Mouse (Mus musculus): ENCODE data around the gene Jmjd7. TPM values are rescaled to one million over a fixed set of nuclear protein-coding genes. Genes with fewer than 3 reads are reported as not detected.

The Jmjd7 gene
- 16.2 and 17.4 TPM in 2 replicates for polyA plus RNA-seq (2015; fragmentation: Nextera tagmentation; extraction: Ambion mirVana)

DNA sequence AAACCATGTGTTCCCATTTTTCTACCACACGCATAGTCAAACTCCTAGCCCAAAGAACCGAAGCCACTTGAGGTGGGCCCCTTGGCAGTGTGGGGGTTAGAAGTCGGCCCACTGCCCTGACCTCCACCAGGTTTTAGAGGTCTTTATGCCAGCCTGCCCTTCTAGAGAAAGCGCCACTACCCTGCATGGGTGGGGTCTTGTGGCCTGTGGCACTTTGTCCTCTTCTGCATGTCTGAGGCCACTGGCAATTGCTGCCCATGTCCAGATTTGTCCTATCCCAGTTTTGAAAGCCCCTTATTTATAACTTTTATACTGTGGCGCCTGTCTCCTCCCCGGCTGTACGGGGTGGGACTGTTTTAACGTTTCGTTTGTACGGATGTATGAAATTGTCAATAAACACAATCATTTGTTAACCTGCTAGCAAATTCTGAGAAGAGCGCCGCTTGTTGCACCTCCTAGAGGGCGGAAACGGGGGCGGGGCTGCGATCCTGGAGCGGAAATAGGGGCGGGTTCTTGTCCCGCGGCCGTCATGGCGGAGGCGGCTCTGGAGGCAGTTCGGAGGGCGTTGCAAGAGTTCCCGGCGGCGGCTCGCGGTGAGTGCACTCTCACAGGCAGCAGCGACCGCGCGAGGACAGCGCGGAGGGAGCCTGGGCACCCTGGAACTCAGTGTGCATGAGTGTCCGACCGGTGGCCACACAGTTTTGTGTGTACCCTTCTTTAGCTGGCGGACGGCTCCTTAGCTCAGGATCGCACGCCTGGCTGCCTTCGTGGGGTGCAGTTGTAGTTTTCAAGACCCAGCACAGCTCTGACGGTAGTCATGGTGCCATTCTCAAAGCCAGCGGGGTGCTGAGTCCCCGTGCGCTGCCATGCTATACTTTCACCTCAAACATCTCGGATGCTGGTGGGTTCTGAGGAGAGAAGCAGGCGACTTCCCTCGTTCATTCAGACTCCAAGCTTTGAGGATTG is at the start of gene Jmjd7, which contains the start of gene Gm28042:
Gene Jmjd7, plus strand, starts transcription at position 500 of the 966 bp plus-strand sequence.
Gene Gm28042, plus strand, starts transcription at position 510 of the 966 bp plus-strand sequence.
- H3K9ac ChIP-seq (replicated peaks; ENCODE audit: low read depth, low read length): peak within 1 kb of the TSS; percentile 95
- H3K36me3 ChIP-seq (ENCODE audit: control insufficient read depth, insufficient read depth): peaks cover 6% of the 10 kb centered on the region; the same call in 1 of the 2 replicates
- H3K27ac ChIP-seq (ENCODE audit: low read length): peak within 1 kb of the TSS; percentile 88
- H3K4me3 ChIP-seq (replicated peaks; ENCODE audit: low read length): peak within 1 kb of the TSS; percentile 84
- peak within 1 kb of the TSS; percentile 84 for H3K4me2 ChIP-seq (ENCODE audit: low read length)
- no peaks in the 10 kb centered on the region for H3K9me3 ChIP-seq (ENCODE audit: control insufficient read depth, low read length)
- no peaks in the 10 kb centered on the region for H3K27me3 ChIP-seq (replicated peaks; ENCODE audit: control insufficient read depth, insufficient read depth, low read length)
- 5% methylated on average over 50 of the region's 50 CpGs for WGBS
- ATAC-seq: peak; percentile 94
- H3K4me1 ChIP-seq (replicated peaks; ENCODE audit: control insufficient read depth, insufficient read depth, low read length): peaks cover 13% of the 10 kb centered on the region

DNA sequence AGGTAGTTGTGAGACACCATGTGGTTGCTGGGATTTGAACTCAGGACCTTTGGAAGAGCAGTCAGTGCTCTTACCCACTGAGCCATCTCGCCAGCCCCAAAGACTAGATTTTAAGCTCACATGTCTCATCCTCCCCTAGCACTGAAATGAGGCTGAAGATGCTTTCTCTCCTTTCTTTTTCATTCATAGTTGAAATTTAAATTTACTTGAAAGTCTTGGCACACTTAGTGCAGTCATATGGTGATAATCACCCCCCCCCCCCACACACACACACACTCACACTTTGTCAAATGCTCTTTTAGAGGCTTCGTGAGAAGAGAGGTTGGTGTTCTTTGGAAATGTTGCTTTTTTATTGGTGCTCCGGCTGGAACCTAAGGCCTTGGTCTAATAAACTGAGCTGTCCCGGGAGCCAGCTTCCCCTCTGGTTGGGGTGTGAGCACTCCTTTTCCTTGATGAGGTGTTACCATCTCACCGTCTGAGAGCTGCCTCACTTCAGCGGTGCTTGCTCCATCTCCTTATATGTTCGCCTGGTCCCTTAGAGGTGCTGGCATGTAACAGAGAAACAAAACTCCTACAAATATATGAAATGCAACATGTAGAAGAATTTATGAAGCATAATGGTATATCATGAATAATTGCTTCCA is 46.8 kb upstream of the Jmjd7 start:
- Histone ChIP-seq H3K36me3 (ENCODE audit: control insufficient read depth, insufficient read depth) (no peaks in the 10 kb centered on the region), H3K9me3 (ENCODE audit: control insufficient read depth, low read length) (no peaks in the 10 kb centered on the region), H3K4me1 (replicated peaks; ENCODE audit: control insufficient read depth, insufficient read depth, low read length) (0 out of 2 replicates have a peak, but pooled peaks cover 2% of the 10 kb centered on the region), H3K4me3 (replicated peaks; ENCODE audit: low read length) (no peak overlapping the region), H3K9ac (replicated peaks; ENCODE audit: low read depth, low read length) (no peak overlapping the region), H3K27ac (ENCODE audit: low read length) (no peak overlapping the region), H3K4me2 (ENCODE audit: low read length) (no peak overlapping the region), H3K27me3 (replicated peaks; ENCODE audit: control insufficient read depth, insufficient read depth, low read length) (no peaks in the 10 kb centered on the region)
- no peak for ATAC-seq
- 74% methylated on average over 7 of the region's 7 CpGs for WGBS

GRCm38 (mm10) chr2:119981631-119982030 is 45.7 kb upstream of the Jmjd7 start:
- H3K9me3 ChIP-seq (ENCODE audit: control insufficient read depth, low read length): no peaks in the 10 kb centered on the region
- no peak overlapping the region for H3K27ac ChIP-seq (ENCODE audit: low read length)
- WGBS: 88% methylated on average over 2 of the region's 2 CpGs
- no peak for ATAC-seq
- no peak overlapping the region for H3K4me2 ChIP-seq (ENCODE audit: low read length)
- H3K27me3 ChIP-seq (replicated peaks; ENCODE audit: control insufficient read depth, insufficient read depth, low read length): no peaks in the 10 kb centered on the region
- no peaks in the 10 kb centered on the region for H3K36me3 ChIP-seq (ENCODE audit: control insufficient read depth, insufficient read depth)
- H3K9ac ChIP-seq (replicated peaks; ENCODE audit: low read depth, low read length): no peak overlapping the region
- H3K4me1 ChIP-seq (replicated peaks; ENCODE audit: control insufficient read depth, insufficient read depth, low read length): 0 out of 2 replicates have a peak, but pooled peaks cover 2% of the 10 kb centered on the region
- no peak overlapping the region for H3K4me3 ChIP-seq (replicated peaks; ENCODE audit: low read length)

DNA sequence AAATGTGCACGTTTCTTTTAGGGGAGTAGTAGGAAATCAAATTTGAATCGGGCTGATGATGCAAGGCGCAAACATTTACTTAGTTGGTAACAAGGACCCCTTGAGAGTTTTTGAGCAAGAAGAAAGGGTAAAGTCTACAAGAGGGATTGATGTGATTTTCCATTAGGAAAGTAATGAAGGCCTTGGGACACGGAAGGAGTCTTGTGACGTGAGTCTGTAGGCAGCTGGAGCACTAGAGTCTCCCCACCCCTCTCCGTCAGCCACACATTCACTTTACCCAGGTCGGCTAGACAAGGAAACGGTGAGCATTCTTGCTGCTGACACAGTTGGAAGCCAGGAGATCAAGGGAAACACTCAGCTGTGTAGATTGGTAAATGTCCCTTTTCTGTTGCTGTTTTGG is 41.4 kb upstream of the Jmjd7 start:
- no peak for ATAC-seq
- no peaks in the 10 kb centered on the region for H3K27me3 ChIP-seq (replicated peaks; ENCODE audit: control insufficient read depth, insufficient read depth, low read length)
- H3K27ac ChIP-seq (ENCODE audit: low read length): no peak overlapping the region
- no peak overlapping the region for H3K4me3 ChIP-seq (replicated peaks; ENCODE audit: low read length)
- H3K4me2 ChIP-seq (ENCODE audit: low read length): no peak overlapping the region
- WGBS: 64% methylated on average over 8 of the region's 8 CpGs
- H3K9ac ChIP-seq (replicated peaks; ENCODE audit: low read depth, low read length): no peak overlapping the region
- H3K9me3 ChIP-seq (ENCODE audit: control insufficient read depth, low read length): no peaks in the 10 kb centered on the region
- H3K4me1 ChIP-seq (replicated peaks; ENCODE audit: control insufficient read depth, insufficient read depth, low read length): no peaks in the 10 kb centered on the region
- H3K36me3 ChIP-seq (ENCODE audit: control insufficient read depth, insufficient read depth): no peaks in the 10 kb centered on the region

GRCm38 (mm10) chr2:119986369-119986768 is 40.9 kb upstream of the Jmjd7 start:
- H3K4me1 ChIP-seq (replicated peaks; ENCODE audit: control insufficient read depth, insufficient read depth, low read length): no peaks in the 10 kb centered on the region
- H3K4me3 ChIP-seq (replicated peaks; ENCODE audit: low read length): no peak overlapping the region
- H3K4me2 ChIP-seq (ENCODE audit: low read length): no peak overlapping the region
- H3K9me3 ChIP-seq (ENCODE audit: control insufficient read depth, low read length): no peaks in the 10 kb centered on the region
- ATAC-seq: no peak
- WGBS: 75% methylated on average over 6 of the region's 6 CpGs
- no peak overlapping the region for H3K9ac ChIP-seq (replicated peaks; ENCODE audit: low read depth, low read length)
- no peak overlapping the region for H3K27ac ChIP-seq (ENCODE audit: low read length)
- H3K36me3 ChIP-seq (ENCODE audit: control insufficient read depth, insufficient read depth): no peaks in the 10 kb centered on the region
- H3K27me3 ChIP-seq (replicated peaks; ENCODE audit: control insufficient read depth, insufficient read depth, low read length): no peaks in the 10 kb centered on the region

DNA sequence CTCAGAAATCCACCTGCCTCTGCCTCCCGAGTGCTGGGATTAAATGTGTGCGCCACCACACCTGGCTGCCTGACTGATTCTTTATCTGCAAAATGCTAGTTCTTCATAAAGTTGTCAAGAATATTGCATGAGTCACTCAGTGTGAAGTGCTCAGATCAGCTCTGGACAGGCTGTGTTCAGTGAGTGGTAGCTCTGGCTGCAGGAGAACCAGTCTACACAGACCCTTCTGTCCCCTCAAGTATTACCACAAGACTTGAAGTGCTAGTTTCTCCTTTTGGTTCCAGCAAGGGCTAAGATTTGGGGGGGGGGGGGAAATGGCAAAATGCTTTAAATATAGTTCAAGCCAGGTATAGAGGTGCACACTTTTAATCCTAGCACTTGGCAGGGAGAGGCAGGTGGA is 39.8 kb upstream of the Jmjd7 start:
- H3K4me2 ChIP-seq (ENCODE audit: low read length): no peak overlapping the region
- no peaks in the 10 kb centered on the region for H3K27me3 ChIP-seq (replicated peaks; ENCODE audit: control insufficient read depth, insufficient read depth, low read length)
- ATAC-seq: no peak
- H3K27ac ChIP-seq (ENCODE audit: low read length): no peak overlapping the region
- no peaks in the 10 kb centered on the region for H3K4me1 ChIP-seq (replicated peaks; ENCODE audit: control insufficient read depth, insufficient read depth, low read length)
- H3K9me3 ChIP-seq (ENCODE audit: control insufficient read depth, low read length): no peaks in the 10 kb centered on the region
- no peak overlapping the region for H3K4me3 ChIP-seq (replicated peaks; ENCODE audit: low read length)
- H3K36me3 ChIP-seq (ENCODE audit: control insufficient read depth, insufficient read depth): no peaks in the 10 kb centered on the region
- no peak overlapping the region for H3K9ac ChIP-seq (replicated peaks; ENCODE audit: low read depth, low read length)
- 96% methylated on average over 2 of the region's 2 CpGs for WGBS

DNA sequence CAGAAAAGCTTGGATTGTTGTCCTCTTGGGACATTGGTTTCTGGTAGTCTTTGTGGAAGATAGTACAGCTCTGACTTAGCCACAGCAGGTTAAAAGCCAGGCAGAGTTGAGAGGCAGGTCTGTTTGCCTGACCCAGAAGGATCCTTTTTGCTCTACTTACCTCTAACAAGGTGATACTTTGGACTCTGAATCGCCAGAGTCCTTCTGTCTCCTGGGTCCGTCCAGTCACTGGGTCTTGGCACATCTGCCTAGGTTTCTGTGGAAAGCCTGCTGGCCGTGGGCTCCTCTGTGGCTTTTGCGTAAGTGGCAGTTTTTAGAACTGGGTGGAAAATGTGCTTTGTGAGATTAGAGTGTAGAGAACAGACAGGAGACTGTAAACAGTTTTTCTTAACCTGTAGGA is 38.3 kb upstream of the Jmjd7 start:
- Histone ChIP-seq H3K36me3 (ENCODE audit: control insufficient read depth, insufficient read depth) (no peaks in the 10 kb centered on the region), H3K4me1 (replicated peaks; ENCODE audit: control insufficient read depth, insufficient read depth, low read length) (no peaks in the 10 kb centered on the region), H3K9ac (replicated peaks; ENCODE audit: low read depth, low read length) (no peak overlapping the region), H3K4me2 (ENCODE audit: low read length) (no peak overlapping the region), H3K9me3 (ENCODE audit: control insufficient read depth, low read length) (no peaks in the 10 kb centered on the region), H3K4me3 (replicated peaks; ENCODE audit: low read length) (no peak overlapping the region), H3K27me3 (replicated peaks; ENCODE audit: control insufficient read depth, insufficient read depth, low read length) (no peaks in the 10 kb centered on the region), H3K27ac (ENCODE audit: low read length) (no peak overlapping the region)
- WGBS: 87% methylated on average over 4 of the region's 4 CpGs
- no peak for ATAC-seq

GRCm38 (mm10) chr2:119990881-119991280 is 36.4 kb upstream of the Jmjd7 start:
- no peaks in the 10 kb centered on the region for H3K27me3 ChIP-seq (replicated peaks; ENCODE audit: control insufficient read depth, insufficient read depth, low read length)
- H3K4me2 ChIP-seq (ENCODE audit: low read length): no peak overlapping the region
- H3K4me3 ChIP-seq (replicated peaks; ENCODE audit: low read length): no peak overlapping the region
- H3K36me3 ChIP-seq (ENCODE audit: control insufficient read depth, insufficient read depth): no peaks in the 10 kb centered on the region
- H3K4me1 ChIP-seq (replicated peaks; ENCODE audit: control insufficient read depth, insufficient read depth, low read length): no peaks in the 10 kb centered on the region
- no peak overlapping the region for H3K9ac ChIP-seq (replicated peaks; ENCODE audit: low read depth, low read length)
- no peak overlapping the region for H3K27ac ChIP-seq (ENCODE audit: low read length)
- H3K9me3 ChIP-seq (ENCODE audit: control insufficient read depth, low read length): no peaks in the 10 kb centered on the region
- 89% methylated on average over 6 of the region's 6 CpGs for WGBS
- no peak for ATAC-seq

DNA sequence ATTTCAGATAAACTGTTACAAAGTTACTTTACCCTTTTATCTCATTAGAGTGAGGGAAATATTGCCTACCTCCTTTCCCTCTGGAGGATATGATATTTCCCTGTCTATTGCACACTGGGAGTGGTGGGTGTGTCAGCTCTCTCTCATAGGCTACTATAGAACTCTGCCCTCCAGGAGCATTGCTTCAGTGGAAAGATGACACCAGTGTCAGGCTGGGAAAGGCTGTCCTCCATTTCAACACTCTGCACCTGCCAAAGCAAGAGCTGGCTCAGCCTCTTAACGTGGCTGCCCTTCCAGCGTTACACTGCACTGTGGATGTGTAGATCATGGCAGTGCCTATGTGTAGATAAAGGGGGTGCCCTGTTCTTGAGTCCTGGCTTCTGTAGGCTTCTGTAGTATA is 34.9 kb upstream of the Jmjd7 start:
- no peak overlapping the region for H3K4me3 ChIP-seq (replicated peaks; ENCODE audit: low read length)
- no peaks in the 10 kb centered on the region for H3K36me3 ChIP-seq (ENCODE audit: control insufficient read depth, insufficient read depth)
- H3K27ac ChIP-seq (ENCODE audit: low read length): no peak overlapping the region
- no peaks in the 10 kb centered on the region for H3K4me1 ChIP-seq (replicated peaks; ENCODE audit: control insufficient read depth, insufficient read depth, low read length)
- no peak for ATAC-seq
- H3K27me3 ChIP-seq (replicated peaks; ENCODE audit: control insufficient read depth, insufficient read depth, low read length): no peaks in the 10 kb centered on the region
- H3K9ac ChIP-seq (replicated peaks; ENCODE audit: low read depth, low read length): no peak overlapping the region
- H3K4me2 ChIP-seq (ENCODE audit: low read length): no peak overlapping the region
- no peaks in the 10 kb centered on the region for H3K9me3 ChIP-seq (ENCODE audit: control insufficient read depth, low read length)
- WGBS: 90% methylated on average over 2 of the region's 2 CpGs

Measured in forebrain, embryonic 16.5 days (tissue).